Mouse (Mus musculus): ENCODE data around the gene Kif2a. TPM values are rescaled to one million over a fixed set of nuclear protein-coding genes. Genes with fewer than 3 reads are reported as not detected.

Gene Kif2a
- total and polyA plus RNA-seq, 3 experiments = 18.0 to 310 (median 135) TPM

- no peak overlapping the region for H3K4me3 ChIP-seq (ENCODE audit: control insufficient read depth in 1 of 2, insufficient read depth in 1 of 2, low read depth in 2 of 2, low read length in 2 of 2)
- H3K9me3 ChIP-seq (replicated peaks; ENCODE audit: insufficient read depth, low read length) = no peaks in the 10 kb centered on the region
- 0 out of 2 replicates have a peak overlapping the region, but pooled peaks have one; percentile 4 for H3K27ac ChIP-seq (ENCODE audit: control insufficient read depth, low read depth, low read length)
- H3K4me1 ChIP-seq (ENCODE audit: control insufficient read depth in 1 of 2, insufficient read depth in 2 of 2, low read length in 2 of 2) = peaks cover 20 to 38% of the 10 kb centered on the region in 2 experiments
- DNase-seq (ENCODE audit: low read depth, low spot score) = no peak
- peaks cover 61% of the 10 kb centered on the region for H3K79me2 ChIP-seq (ENCODE audit: control insufficient read depth, insufficient read depth, low read length, poor library complexity)
- no peaks in the 10 kb centered on the region for H3K27me3 ChIP-seq (ENCODE audit: control insufficient read depth in 1 of 2, insufficient read depth in 2 of 2, low read length in 2 of 2)
- TF ChIP-seq HCFC1 (IDR thresholded peaks at IDR 0.05; ENCODE audit: low read depth, low read length) (no peak), SIN3A (IDR thresholded peaks at IDR 0.05; ENCODE audit: low read length) (0 out of 2 replicates have a peak, but pooled peaks have one; percentile 34), SMC3 (IDR thresholded peaks at IDR 0.05; ENCODE audit: low read depth, low read length) (no peak), TCF12 (IDR thresholded peaks at IDR 0.05; ENCODE audit: low read depth, low read length) (0 out of 2 replicates have a peak, but pooled peaks have one; percentile 11), EP300 (IDR thresholded peaks at IDR 0.05; ENCODE audit: low read depth in 1 of 2, low read length in 2 of 2) (peak; percentile 14 to 40; a peak in 1 of 4 replicates), MEF2A (IDR thresholded peaks at IDR 0.05; ENCODE audit: extremely low read depth, insufficient replicate concordance, low read depth, low read length, poor library complexity, severe bottlenecking) (no peak), JUND (IDR thresholded peaks at IDR 0.05; ENCODE audit: low read depth, low read length) (no peak), GATA1 (IDR thresholded peaks at IDR 0.05; ENCODE audit: low read depth, low read length) (peak; percentile 67), ZC3H11A (IDR thresholded peaks at IDR 0.05; ENCODE audit: low read depth, low read length) (no peak)
- peaks cover 0 to 48% of the 10 kb centered on the region in 2 experiments; a peak in 3 of 4 replicates for H3K36me3 ChIP-seq (ENCODE audit: control insufficient read depth in 1 of 2, insufficient read depth in 2 of 2, low read length in 2 of 2)
- H3K9ac ChIP-seq (ENCODE audit: control insufficient read depth, low read depth, low read length, poor library complexity, severe bottlenecking) = no peak overlapping the region
Observed at GRCm38 (mm10) chr13:107008174-107008573, 13.8 kb downstream of the Kif2a start.

GRCm38 (mm10) chr13:107003211-107003610 is 18.7 kb downstream of the Kif2a start:
- no peak overlapping the region for H3K27ac ChIP-seq (ENCODE audit: control insufficient read depth, low read depth, low read length)
- H3K79me2 ChIP-seq (ENCODE audit: control insufficient read depth, insufficient read depth, low read length, poor library complexity) = peaks cover 45% of the 10 kb centered on the region
- H3K36me3 ChIP-seq (ENCODE audit: control insufficient read depth in 1 of 2, insufficient read depth in 2 of 2, low read length in 2 of 2) = peaks cover 0 to 20% of the 10 kb centered on the region in 2 experiments; a peak in 3 of 4 replicates
- no peak for DNase-seq (ENCODE audit: low read depth, low spot score)
- H3K9me3 ChIP-seq (replicated peaks; ENCODE audit: insufficient read depth, low read length) = no peaks in the 10 kb centered on the region
- no peaks in the 10 kb centered on the region for H3K27me3 ChIP-seq (ENCODE audit: control insufficient read depth in 1 of 2, insufficient read depth in 2 of 2, low read length in 2 of 2)
- H3K9ac ChIP-seq (ENCODE audit: control insufficient read depth, low read depth, low read length, poor library complexity, severe bottlenecking) = no peak overlapping the region
- H3K4me3 ChIP-seq (ENCODE audit: control insufficient read depth in 1 of 2, insufficient read depth in 1 of 2, low read depth in 2 of 2, low read length in 2 of 2) = no peak overlapping the region
- H3K4me1 ChIP-seq (ENCODE audit: control insufficient read depth in 1 of 2, insufficient read depth in 2 of 2, low read length in 2 of 2) = peaks cover 7 to 16% of the 10 kb centered on the region in 2 experiments
- no peak for TF ChIP-seq ZC3H11A (IDR thresholded peaks at IDR 0.05; ENCODE audit: low read depth, low read length)

DNA sequence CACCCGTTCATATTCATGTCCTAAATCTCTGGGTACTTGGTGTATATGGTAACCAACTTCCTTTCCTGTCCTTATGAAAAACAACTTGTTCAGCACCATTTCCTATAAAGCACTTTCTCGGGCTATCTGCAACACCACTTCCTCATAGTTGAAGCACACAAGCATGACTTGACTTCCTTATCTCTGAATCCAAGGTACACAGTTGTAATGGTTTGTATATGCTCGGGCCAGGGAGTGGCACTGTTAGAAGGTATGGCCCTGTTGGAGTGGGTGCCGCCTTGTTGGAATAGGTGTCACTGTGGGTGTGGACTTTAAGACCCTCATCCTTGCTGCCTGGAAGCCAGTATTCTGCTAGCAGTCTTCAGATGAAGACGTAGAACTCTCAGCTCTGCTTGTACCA is 23.3 kb downstream of the Kif2a start:
- DNase-seq (ENCODE audit: low read depth, low spot score) = peak; percentile 91
- peaks cover 28 to 29% of the 10 kb centered on the region in 2 experiments for H3K4me1 ChIP-seq (ENCODE audit: control insufficient read depth in 1 of 2, insufficient read depth in 2 of 2, low read length in 2 of 2)
- H3K9me3 ChIP-seq (replicated peaks; ENCODE audit: insufficient read depth, low read length) = no peaks in the 10 kb centered on the region
- H3K4me3 ChIP-seq (ENCODE audit: control insufficient read depth in 1 of 2, insufficient read depth in 1 of 2, low read depth in 2 of 2, low read length in 2 of 2) = no peak overlapping the region
- peak overlapping the region; percentile 42 for H3K27ac ChIP-seq (ENCODE audit: control insufficient read depth, low read depth, low read length)
- peaks cover 4 to 36% of the 10 kb centered on the region in 2 experiments for H3K36me3 ChIP-seq (ENCODE audit: control insufficient read depth in 1 of 2, insufficient read depth in 2 of 2, low read length in 2 of 2)
- H3K9ac ChIP-seq (ENCODE audit: control insufficient read depth, low read depth, low read length, poor library complexity, severe bottlenecking) = no peak overlapping the region
- H3K27me3 ChIP-seq (ENCODE audit: control insufficient read depth in 1 of 2, insufficient read depth in 2 of 2, low read length in 2 of 2) = no peaks in the 10 kb centered on the region
- H3K79me2 ChIP-seq (ENCODE audit: control insufficient read depth, insufficient read depth, low read length, poor library complexity) = peaks cover 58% of the 10 kb centered on the region
- peak; percentile 89 to 96 for TF ChIP-seq EP300 (IDR thresholded peaks at IDR 0.05; ENCODE audit: low read depth in 1 of 2, low read length in 2 of 2)
- TF ChIP-seq BHLHE40 (IDR thresholded peaks at IDR 0.05; ENCODE audit: borderline replicate concordance, low read depth, low read length) = peak; percentile 78
- TF ChIP-seq TBP (IDR thresholded peaks at IDR 0.05; ENCODE audit: low read depth, low read length) = 0 out of 2 replicates have a peak, but pooled peaks have one; percentile 10
- TF ChIP-seq ETS1 (IDR thresholded peaks at IDR 0.05; ENCODE audit: low read depth, low read length) = peak; percentile 90
- TF ChIP-seq SIN3A (IDR thresholded peaks at IDR 0.05; ENCODE audit: low read length) = peak; percentile 94
- peak; percentile 94 for TF ChIP-seq MXI1 (IDR thresholded peaks at IDR 0.05; ENCODE audit: low read depth, low read length)
- peak; percentile 75 for TF ChIP-seq JUND (IDR thresholded peaks at IDR 0.05; ENCODE audit: low read depth, low read length)
- peak; percentile 60 for TF ChIP-seq ZNF384 (IDR thresholded peaks at IDR 0.05; ENCODE audit: low read depth, low read length)
- peak; percentile 73 for TF ChIP-seq MAFK (IDR thresholded peaks at IDR 0.05; ENCODE audit: borderline replicate concordance, low read depth, low read length)
- peak; percentile 94 for TF ChIP-seq RCOR1 (IDR thresholded peaks at IDR 0.05; ENCODE audit: low read depth, low read length)
- TF ChIP-seq ELF1 (IDR thresholded peaks at IDR 0.05; ENCODE audit: low read depth, low read length) = peak; percentile 88
- TF ChIP-seq CHD1 (IDR thresholded peaks at IDR 0.05; ENCODE audit: low read depth, low read length) = no peak
- TF ChIP-seq RAD21 (IDR thresholded peaks at IDR 0.05; ENCODE audit: low read depth, low read length) = no peak
- TF ChIP-seq TCF12 (IDR thresholded peaks at IDR 0.05; ENCODE audit: low read depth, low read length) = peak; percentile 89
- peak; percentile 65 for TF ChIP-seq HCFC1 (IDR thresholded peaks at IDR 0.05; ENCODE audit: low read depth, low read length)
- peak; percentile 93 for TF ChIP-seq GATA1 (IDR thresholded peaks at IDR 0.05; ENCODE audit: low read depth, low read length)
- TF ChIP-seq TAL1 (IDR thresholded peaks at IDR 0.05; ENCODE audit: low read length) = peak; percentile 74
- TF ChIP-seq MYB (IDR thresholded peaks at IDR 0.05; ENCODE audit: low read depth, low read length) = peak; percentile 54; the same call in 1 of the 2 replicates
- TF ChIP-seq CHD2 (IDR thresholded peaks at IDR 0.05; ENCODE audit: low read length) = no peak
- TF ChIP-seq MAX (IDR thresholded peaks at IDR 0.05; ENCODE audit: low read length) = peak; percentile 72
- no peak for TF ChIP-seq MAZ (IDR thresholded peaks at IDR 0.05; ENCODE audit: low read depth, low read length)
- TF ChIP-seq MYC (IDR thresholded peaks at IDR 0.05; ENCODE audit: low read depth, low read length) = peak; percentile 92

All from MEL (cell line).